Mouse (Mus musculus): ENCODE measurements around the gene Prcd.

- TF ChIP-seq CTCF (IDR thresholded peaks at IDR 0.05; ENCODE audit: borderline replicate concordance, insufficient read depth, low read depth, low read length) (no peak), POLR2A (IDR thresholded peaks at IDR 0.05; ENCODE audit: borderline replicate concordance, insufficient read depth, low read length) (no peak)
These were observed 7.8 kb upstream of the Prcd start for GRCm38 (mm10) chr11:116645446-116646110.
